In the genomic region with DNA sequence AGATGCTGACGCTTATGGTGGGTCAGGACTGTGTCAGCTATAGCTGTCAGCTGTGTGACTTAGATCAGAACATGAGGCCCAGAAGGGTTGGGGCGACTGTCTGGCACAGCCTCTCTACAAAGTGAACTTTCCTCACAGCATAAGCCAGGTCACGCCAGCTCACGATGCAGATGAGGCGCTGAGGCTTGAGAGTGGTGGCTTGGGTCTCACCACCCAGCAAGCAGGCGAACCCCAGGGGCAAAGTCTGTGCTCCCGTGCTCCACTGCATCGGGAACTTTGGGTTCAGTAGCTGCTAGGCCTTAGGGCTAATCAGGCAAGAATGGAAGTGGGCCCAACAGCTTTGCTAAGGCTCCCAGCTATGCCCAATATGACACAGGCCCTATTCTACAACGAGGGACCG, we compare ENCODE assay signal across 23 mouse cellular contexts. TPM values are rescaled to one million over a fixed set of nuclear protein-coding genes. Genes with fewer than 3 reads are reported as not detected.
DNase-seq lines count a peak whose midpoint lies in the region; ATAC-seq and TF ChIP-seq lines count a peak whose summit lies in the region.
"Had no signal": no experiment of that assay in that cellular context is flagged by ENCODE, and none has a peak within 500 bp of the region (broad histone marks: within the 10 kb centered on the region; RNA-seq: fewer than 3 reads in every experiment).

No protein-coding gene starts in this region.

- ATAC-seq in heart, embryonic 16.5 days (replicated peaks; ENCODE audit: extremely low read depth, insufficient read depth, low FRiP score): no peak
- no peak for ATAC-seq in heart, embryonic 11.5 days (replicated peaks; ENCODE audit: insufficient number of reproducible peaks, low FRiP score, low TSS enrichment)
- no peak for ATAC-seq in kidney, embryonic 16.5 days (ENCODE audit: low FRiP score, low TSS enrichment)
- ATAC-seq: CD4-positive, CD25-positive, alpha-beta regulatory T cell, adult 4 months; forebrain, embryonic 14.5 days; intestine, embryonic 16.5 days had no signal

- no peaks in the 10 kb centered on the region for H3K79me2 ChIP-seq in CH12.LX (replicated peaks; ENCODE audit: control insufficient read depth, extremely low read depth, insufficient read depth, poor library complexity, severe bottlenecking)

- no peak for TF ChIP-seq POLR2A in kidney, adult 2 months (IDR thresholded peaks at IDR 0.05; ENCODE audit: low read depth, low read length)
- no peak for TF ChIP-seq POLR2A in CH12.LX (IDR thresholded peaks at IDR 0.05; ENCODE audit: low read depth, low read length)

- in situ Hi-C loops in CH12.LX (cut with MboI; ENCODE audit: low pct_ligation_motif_present, low pct_unique_long_range_greater_than_20kb, low sequenced_read_pairs): no loop called here

- H3K9ac ChIP-seq in heart, embryonic 16.5 days (ENCODE audit: low read length): peak overlapping the region; percentile 34
- H3K9ac ChIP-seq in heart, embryonic 11.5 days (ENCODE audit: low read depth, low read length): no peak overlapping the region
- no peak overlapping the region; the same call in 1 of the 2 replicates for H3K9ac ChIP-seq in kidney, embryonic 16.5 days (replicated peaks; ENCODE audit: low read length)
- H3K9ac ChIP-seq in CH12.LX (ENCODE audit: insufficient read depth, low read depth): no peak overlapping the region
- H3K9ac ChIP-seq: embryonic facial prominence, embryonic 15.5 days; heart, embryonic 15.5 days; hindbrain, embryonic 15.5 days had no signal

- TF ChIP-seq RAD21 in CH12.LX (IDR thresholded peaks at IDR 0.05; ENCODE audit: low read depth, low read length): no peak

- WGBS in heart, embryonic 10.5 days: 79% methylated on average over 10 of the region's 10 CpGs
- WGBS in heart, embryonic 16.5 days: 73% methylated on average over 10 of the region's 10 CpGs
- 82% methylated on average over 10 of the region's 10 CpGs for WGBS in heart, embryonic 11.5 days (ENCODE audit: insufficient replicate concordance)
- WGBS in kidney, adult 2 months: 64% methylated on average over 10 of the region's 10 CpGs
- 85% methylated on average over 10 of the region's 10 CpGs for WGBS in kidney, embryonic 16.5 days

- no peak for TF ChIP-seq CTCF in kidney, adult 2 months (conservative IDR thresholded peaks at IDR 0.05; ENCODE audit: insufficient read depth, insufficient read length, low read depth, low read length)
- TF ChIP-seq CTCF in CH12.LX (conservative IDR thresholded peaks at IDR 0.05 in 1 of 2, IDR thresholded peaks at IDR 0.05 in 1 of 2; ENCODE audit: low read depth in 2 of 2, low read length in 2 of 2): no peak

- no peaks in the 10 kb centered on the region for H3K9me3 ChIP-seq in heart, embryonic 10.5 days
- no peaks in the 10 kb centered on the region for H3K9me3 ChIP-seq in heart, embryonic 16.5 days (replicated peaks; ENCODE audit: control insufficient read depth, low read length)
- H3K9me3 ChIP-seq in heart, embryonic 11.5 days (replicated peaks; ENCODE audit: control insufficient read depth, low read length): no peaks in the 10 kb centered on the region
- no peaks in the 10 kb centered on the region for H3K9me3 ChIP-seq in kidney, embryonic 16.5 days (ENCODE audit: low read length)
- no peaks in the 10 kb centered on the region for H3K9me3 ChIP-seq in CH12.LX (replicated peaks; ENCODE audit: low read length)
- H3K9me3 ChIP-seq: embryonic facial prominence, embryonic 15.5 days; forebrain, embryonic 10.5 days; heart, embryonic 15.5 days; hindbrain, embryonic 15.5 days had no signal

- peaks cover 31% of the 10 kb centered on the region for H3K4me1 ChIP-seq in heart, embryonic 10.5 days
- peaks cover 16% of the 10 kb centered on the region for H3K4me1 ChIP-seq in heart, embryonic 16.5 days (ENCODE audit: control insufficient read depth, insufficient read depth, low read length)
- peaks cover 5% of the 10 kb centered on the region; the same call in 1 of the 2 replicates for H3K4me1 ChIP-seq in heart, embryonic 11.5 days (ENCODE audit: control insufficient read depth, insufficient read depth, low read length)
- no peaks in the 10 kb centered on the region for H3K4me1 ChIP-seq in kidney, adult 2 months (ENCODE audit: control insufficient read depth, insufficient read depth, low read length)
- H3K4me1 ChIP-seq in kidney, embryonic 16.5 days (ENCODE audit: insufficient read depth, low read length): 0 out of 2 replicates have a peak, but pooled peaks cover 3% of the 10 kb centered on the region
- peaks cover 27 to 69% of the 10 kb centered on the region in 2 experiments for H3K4me1 ChIP-seq in CH12.LX (ENCODE audit: control insufficient read depth in 1 of 2, insufficient read depth in 2 of 2)

- dilution Hi-C loops in CH12.LX (cut with MboI; ENCODE audit: extremely low pct_ligation_motif_present, extremely low pct_unique_long_range_greater_than_20kb, low sequenced_read_pairs): no loop called here

- peaks cover 53% of the 10 kb centered on the region for H3K36me3 ChIP-seq in heart, embryonic 10.5 days
- H3K36me3 ChIP-seq in heart, embryonic 16.5 days (ENCODE audit: control insufficient read depth, insufficient read depth): peaks cover 8% of the 10 kb centered on the region
- peaks cover 11% of the 10 kb centered on the region for H3K36me3 ChIP-seq in heart, embryonic 11.5 days (ENCODE audit: control insufficient read depth, insufficient read depth, low read length)
- no peaks in the 10 kb centered on the region for H3K36me3 ChIP-seq in kidney, adult 2 months (ENCODE audit: control insufficient read depth, insufficient read depth, low read length)
- H3K36me3 ChIP-seq in kidney, embryonic 16.5 days (ENCODE audit: insufficient read depth, low read length): peaks cover 8% of the 10 kb centered on the region; the same call in 1 of the 2 replicates
- H3K36me3 ChIP-seq in CH12.LX (replicated peaks in 1 of 2; ENCODE audit: control insufficient read depth in 1 of 2, insufficient read depth in 1 of 2, low read length in 1 of 2): peaks cover 91 to 95% of the 10 kb centered on the region in 2 experiments
- H3K36me3 ChIP-seq: heart, embryonic 15.5 days; hindbrain, embryonic 15.5 days had no signal

- no peak overlapping the region for H3K4me2 ChIP-seq in heart, embryonic 16.5 days (ENCODE audit: low read depth, low read length)
- H3K4me2 ChIP-seq in heart, embryonic 11.5 days: no peak overlapping the region
- H3K4me2 ChIP-seq in kidney, embryonic 16.5 days (replicated peaks; ENCODE audit: low read depth, low read length): no peak overlapping the region
- no peak overlapping the region for H3K4me2 ChIP-seq in CH12.LX (ENCODE audit: insufficient read depth, low read depth, poor library complexity, severe bottlenecking)
- H3K4me2 ChIP-seq: embryonic facial prominence, embryonic 15.5 days; heart, embryonic 15.5 days; hindbrain, embryonic 15.5 days had no signal

- DNase-seq in heart, embryonic 10.5 days (ENCODE audit: low spot score): no peak
- DNase-seq in heart, adult 9 months (ENCODE audit: low spot score in 2 of 2): no peak
- peak; percentile 45 for DNase-seq in kidney, adult 2 months
- no peak for DNase-seq in CH12.LX (ENCODE audit: extremely low read depth)
- DNase-seq: adrenal gland, postnatal 10 days; B cell, adult 2 months; cerebellum, adult 11 months; cerebellum, adult 8-10 months; cerebellum, postnatal 14 days; embryo, embryonic 11 days; gastrocnemius, postnatal 36 days; heart, adult 11 months had no signal

- no peak for TF ChIP-seq EP300 in CH12.LX (IDR thresholded peaks at IDR 0.05; ENCODE audit: low read length)

- H3K27me3 ChIP-seq in heart, embryonic 10.5 days (ENCODE audit: insufficient read depth, poor library complexity, severe bottlenecking): no peaks in the 10 kb centered on the region
- no peaks in the 10 kb centered on the region for H3K27me3 ChIP-seq in heart, embryonic 16.5 days (ENCODE audit: control insufficient read depth, insufficient read depth, low read length)
- H3K27me3 ChIP-seq in heart, embryonic 11.5 days (ENCODE audit: control insufficient read depth, insufficient read depth, low read length): no peaks in the 10 kb centered on the region
- H3K27me3 ChIP-seq in kidney, adult 2 months (replicated peaks; ENCODE audit: control insufficient read depth, insufficient read depth, low read length): no peaks in the 10 kb centered on the region
- H3K27me3 ChIP-seq in kidney, embryonic 16.5 days (ENCODE audit: insufficient read depth, low read length): no peaks in the 10 kb centered on the region
- H3K27me3 ChIP-seq in CH12.LX (replicated peaks): no peaks in the 10 kb centered on the region
- H3K27me3 ChIP-seq: embryonic facial prominence, embryonic 15.5 days; heart, embryonic 15.5 days; hindbrain, embryonic 15.5 days had no signal

- H3K4me3 ChIP-seq in heart, embryonic 10.5 days: no peak overlapping the region
- no peak overlapping the region for H3K4me3 ChIP-seq in heart, embryonic 16.5 days (ENCODE audit: low read length)
- no peak overlapping the region for H3K4me3 ChIP-seq in heart, embryonic 11.5 days (ENCODE audit: low read depth, low read length)
- H3K4me3 ChIP-seq in kidney, adult 2 months (ENCODE audit: insufficient read depth, low read depth, low read length): no peak overlapping the region
- no peak overlapping the region for H3K4me3 ChIP-seq in kidney, embryonic 16.5 days (ENCODE audit: low read length)
- no peak overlapping the region for H3K4me3 ChIP-seq in CH12.LX (replicated peaks in 1 of 3; ENCODE audit: low read depth in 2 of 3, low read length in 2 of 3, poor library complexity in 1 of 3)
- H3K4me3 ChIP-seq: embryonic facial prominence, embryonic 15.5 days; erythroblast, embryonic 14.5 days; forebrain, embryonic 10.5 days; heart, embryonic 15.5 days; hindbrain, embryonic 15.5 days had no signal

- H3K27ac ChIP-seq in heart, embryonic 10.5 days: 0 out of 2 replicates have a peak overlapping the region, but pooled peaks have one; percentile 30
- H3K27ac ChIP-seq in heart, embryonic 16.5 days (ENCODE audit: low read length): no peak overlapping the region
- no peak overlapping the region for H3K27ac ChIP-seq in heart, embryonic 11.5 days (ENCODE audit: low read depth, low read length)
- H3K27ac ChIP-seq in kidney, adult 2 months (ENCODE audit: insufficient read depth, low read depth, low read length): no peak overlapping the region
- H3K27ac ChIP-seq in kidney, embryonic 16.5 days (ENCODE audit: low read length): no peak overlapping the region
- 0 out of 2 replicates have a peak overlapping the region, but pooled peaks have one; percentile 18 for H3K27ac ChIP-seq in CH12.LX (ENCODE audit: insufficient read depth, low read depth)
- H3K27ac ChIP-seq: embryonic facial prominence, embryonic 15.5 days; forebrain, embryonic 10.5 days; heart, embryonic 15.5 days; hindbrain, embryonic 15.5 days had no signal

RNA-seq across cellular contexts. Expression of a gene that starts 10.8 kb away (rescaled TPM):
- 57.2 and 99.3 TPM in 2 replicates for polyA plus RNA-seq in heart, embryonic 10.5 days (2016; fragmentation: Nextera tagmentation; extraction: Ambion mirVana)
- 108 and 118 TPM in 2 replicates for polyA plus RNA-seq in heart, embryonic 16.5 days (2015; fragmentation: Nextera tagmentation; extraction: Ambion mirVana)
- 73.3 and 75.2 TPM in 2 replicates for polyA plus RNA-seq in heart, embryonic 11.5 days (2014; fragmentation: Nextera tagmentation; extraction: Ambion mirVana)
- polyA plus RNA-seq in kidney, adult 2 months (2012; rRNA removed): 8.1 and 10.4 TPM in 2 replicates
- polyA plus RNA-seq in kidney, embryonic 16.5 days (2015; fragmentation: Nextera tagmentation; extraction: Ambion mirVana): 10.7 and 12.7 TPM in 2 replicates
- 9.4 and 10.7 TPM in 2 replicates for total RNA-seq in CH12.LX (2012; rRNA removed)
- 10.2 and 11.8 TPM in 2 replicates for total RNA-seq in CH12.LX (2014; rRNA removed)
- polyA plus RNA-seq in CH12.LX (2012; ENCODE audit: insufficient read length, low read depth): 29.4 and 37.1 TPM in 2 replicates

RNA-seq across cellular contexts. Expression of a gene that starts 20.4 kb away (rescaled TPM):
- 3.5 and 5.6 TPM in 2 replicates for polyA plus RNA-seq in heart, embryonic 10.5 days (2016; fragmentation: Nextera tagmentation; extraction: Ambion mirVana)
- polyA plus RNA-seq in heart, embryonic 16.5 days (2015; fragmentation: Nextera tagmentation; extraction: Ambion mirVana): 3.0 and 3.6 TPM in 2 replicates
- 3.2 and 3.8 TPM in 2 replicates for polyA plus RNA-seq in heart, embryonic 11.5 days (2014; fragmentation: Nextera tagmentation; extraction: Ambion mirVana)
- 8.9 and 9.6 TPM in 2 replicates for polyA plus RNA-seq in kidney, adult 2 months (2012; rRNA removed)
- polyA plus RNA-seq in kidney, embryonic 16.5 days (2015; fragmentation: Nextera tagmentation; extraction: Ambion mirVana): 4.7 and 5.3 TPM in 2 replicates
- 29.7 and 36.6 TPM in 2 replicates for total RNA-seq in CH12.LX (2012; rRNA removed)
- total RNA-seq in CH12.LX (2014; rRNA removed): 13.5 and 13.9 TPM in 2 replicates
- 129 and 131 TPM in 2 replicates for polyA plus RNA-seq in CH12.LX (2012; ENCODE audit: insufficient read length, low read depth)

RNA-seq across cellular contexts. Expression of a gene that starts 35.4 kb away (rescaled TPM):
- polyA plus RNA-seq in heart, embryonic 10.5 days (2016; fragmentation: Nextera tagmentation; extraction: Ambion mirVana): 175 and 207 TPM in 2 replicates
- 117 and 139 TPM in 2 replicates for polyA plus RNA-seq in heart, embryonic 16.5 days (2015; fragmentation: Nextera tagmentation; extraction: Ambion mirVana)
- polyA plus RNA-seq in heart, embryonic 11.5 days (2014; fragmentation: Nextera tagmentation; extraction: Ambion mirVana): 141 and 156 TPM in 2 replicates
- 27.7 and 27.8 TPM in 2 replicates for polyA plus RNA-seq in kidney, adult 2 months (2012; rRNA removed)
- polyA plus RNA-seq in kidney, embryonic 16.5 days (2015; fragmentation: Nextera tagmentation; extraction: Ambion mirVana): 273 and 296 TPM in 2 replicates
- 137 and 149 TPM in 2 replicates for total RNA-seq in CH12.LX (2012; rRNA removed)
- total RNA-seq in CH12.LX (2014; rRNA removed): 78.1 and 81.9 TPM in 2 replicates
- 135 and 158 TPM in 2 replicates for polyA plus RNA-seq in CH12.LX (2012; ENCODE audit: insufficient read length, low read depth)

Comparison
In these comparisons a context has a peak if more than half of its experiments do, and no peak if none do; other contexts are left out.
1. H3K27ac ChIP-seq: peak in heart, embryonic 10.5 days (single experiment) and CH12.LX (single experiment); none in heart, embryonic 16.5 days (single experiment), heart, embryonic 11.5 days (single experiment), kidney, adult 2 months (single experiment) and kidney, embryonic 16.5 days (single experiment).
2. RNA of a gene that starts 20.4 kb away (polyA plus RNA-seq): 129 to 131 TPM in CH12.LX; 8.9 to 9.6 TPM in kidney, adult 2 months, 3.5 to 5.6 TPM in heart, embryonic 10.5 days, 4.7 to 5.3 TPM in kidney, embryonic 16.5 days, 3.2 to 3.8 TPM in heart, embryonic 11.5 days and 3.0 to 3.6 TPM in heart, embryonic 16.5 days; every median in the first group is over 10 times any median in the second.